Mouse (Mus musculus): Measurements from ENCODE around the gene Ptbp3. TPM values are rescaled to one million over a fixed set of nuclear protein-coding genes. Genes with fewer than 3 reads are reported as not detected.

The Ptbp3 gene
- polyA plus RNA-seq (2015; fragmentation: Nextera tagmentation; extraction: Ambion mirVana) = 17.3 and 27.9 TPM in 2 replicates

- H3K4me2 ChIP-seq = peak within 1 kb of the TSS; percentile 75
- peak within 1 kb of the TSS; percentile 92 for H3K9ac ChIP-seq (replicated peaks)
- no peaks in the 10 kb centered on the region for H3K36me3 ChIP-seq
- peak; percentile 94 for ATAC-seq (ENCODE audit: low FRiP score)
- peak within 1 kb of the TSS; percentile 91 for H3K27ac ChIP-seq (replicated peaks)
- H3K9me3 ChIP-seq (replicated peaks) = no peaks in the 10 kb centered on the region
- no peaks in the 10 kb centered on the region for H3K27me3 ChIP-seq (replicated peaks)
- peaks cover 11% of the 10 kb centered on the region for H3K4me1 ChIP-seq
- under 1% methylated on average over 49 of the region's 83 CpGs for WGBS
- peak within 1 kb of the TSS; percentile 84 for H3K4me3 ChIP-seq (replicated peaks)
Observed at GRCm38 (mm10) chr4:59549175-59549976, at the start of gene Ptbp3. TSS of gene Ptbp3 (minus strand) at chr4:59549364.

- no peak overlapping the region for H3K27ac ChIP-seq (replicated peaks)
- 86% methylated on average over 2 of the region's 2 CpGs for WGBS
- no peak for ATAC-seq (ENCODE audit: low FRiP score)
- no peak overlapping the region for H3K9ac ChIP-seq (replicated peaks)
- no peaks in the 10 kb centered on the region for H3K4me1 ChIP-seq
- no peak overlapping the region for H3K4me2 ChIP-seq
- peaks cover 15% of the 10 kb centered on the region; the same call in 1 of the 2 replicates for H3K36me3 ChIP-seq
- H3K9me3 ChIP-seq (replicated peaks) = no peaks in the 10 kb centered on the region
- no peaks in the 10 kb centered on the region for H3K27me3 ChIP-seq (replicated peaks)
- H3K4me3 ChIP-seq (replicated peaks) = no peak overlapping the region
Observed at GRCm38 (mm10) chr4:59596556-59596955, 47.4 kb upstream of the Ptbp3 start.

GRCm38 (mm10) chr4:59594614-59595013, 45.5 kb upstream of the Ptbp3 start:
- Histone ChIP-seq H3K27ac (replicated peaks) (no peak overlapping the region), H3K4me2 (no peak overlapping the region), H3K4me3 (replicated peaks) (no peak overlapping the region), H3K36me3 (peaks cover 12% of the 10 kb centered on the region; the same call in 1 of the 2 replicates), H3K27me3 (replicated peaks) (no peaks in the 10 kb centered on the region), H3K9ac (replicated peaks) (no peak overlapping the region), H3K4me1 (no peaks in the 10 kb centered on the region), H3K9me3 (replicated peaks) (no peaks in the 10 kb centered on the region)
- 85% methylated on average over 2 of the region's 2 CpGs for WGBS
- ATAC-seq (ENCODE audit: low FRiP score) = no peak

DNA sequence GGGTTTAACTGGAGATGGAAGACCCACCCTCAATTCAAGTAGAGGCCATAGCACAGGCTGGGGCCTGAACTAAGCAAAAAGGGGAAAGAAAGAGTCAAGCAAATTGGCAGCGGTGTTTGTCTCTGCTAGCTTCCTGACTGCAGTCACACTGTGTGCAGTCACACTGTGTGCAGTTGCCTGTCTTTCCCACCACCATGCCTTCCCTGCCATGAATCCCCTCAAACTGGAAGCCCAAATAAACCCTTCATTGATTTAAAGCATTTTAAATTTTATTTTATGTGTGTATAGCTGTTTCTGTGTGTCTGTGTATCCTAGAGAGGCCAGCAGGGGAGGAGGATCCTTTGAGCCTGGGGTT, 38.7 kb upstream of the Ptbp3 start:
- no peaks in the 10 kb centered on the region for H3K27me3 ChIP-seq (replicated peaks)
- H3K4me1 ChIP-seq = no peaks in the 10 kb centered on the region
- 95% methylated on average over 1 of the region's 1 CpGs for WGBS
- H3K27ac ChIP-seq (replicated peaks) = no peak overlapping the region
- no peak overlapping the region for H3K4me2 ChIP-seq
- no peak overlapping the region for H3K9ac ChIP-seq (replicated peaks)
- no peaks in the 10 kb centered on the region for H3K9me3 ChIP-seq (replicated peaks)
- H3K36me3 ChIP-seq = no peaks in the 10 kb centered on the region
- H3K4me3 ChIP-seq (replicated peaks) = no peak overlapping the region
- ATAC-seq (ENCODE audit: low FRiP score) = no peak

- no peak overlapping the region for H3K27ac ChIP-seq (replicated peaks)
- H3K9me3 ChIP-seq (replicated peaks) = no peaks in the 10 kb centered on the region
- no peaks in the 10 kb centered on the region for H3K27me3 ChIP-seq (replicated peaks)
- no peak overlapping the region for H3K4me2 ChIP-seq
- H3K4me3 ChIP-seq (replicated peaks) = no peak overlapping the region
- no peak for ATAC-seq (ENCODE audit: low FRiP score)
- peaks cover under 1% of the 10 kb centered on the region for H3K4me1 ChIP-seq
- no peak overlapping the region for H3K9ac ChIP-seq (replicated peaks)
- 85% methylated on average over 2 of the region's 2 CpGs for WGBS
- no peaks in the 10 kb centered on the region for H3K36me3 ChIP-seq
Observed at GRCm38 (mm10) chr4:59587215-59587871, 38.2 kb upstream of the Ptbp3 start.

GRCm38 (mm10) chr4:59585097-59585496, 35.9 kb upstream of the Ptbp3 start:
- 77% methylated on average over 5 of the region's 5 CpGs for WGBS
- ATAC-seq (ENCODE audit: low FRiP score) = no peak
- H3K4me1 ChIP-seq = peaks cover 10% of the 10 kb centered on the region
- no peaks in the 10 kb centered on the region for H3K27me3 ChIP-seq (replicated peaks)
- no peaks in the 10 kb centered on the region for H3K36me3 ChIP-seq
- H3K27ac ChIP-seq (replicated peaks) = no peak overlapping the region
- H3K4me2 ChIP-seq = no peak overlapping the region
- H3K9me3 ChIP-seq (replicated peaks) = no peaks in the 10 kb centered on the region
- H3K4me3 ChIP-seq (replicated peaks) = no peak overlapping the region
- H3K9ac ChIP-seq (replicated peaks) = no peak overlapping the region

GRCm38 (mm10) chr4:59582186-59582585, 33.0 kb upstream of the Ptbp3 start:
- peaks cover 20% of the 10 kb centered on the region for H3K4me1 ChIP-seq
- H3K27ac ChIP-seq (replicated peaks) = no peak overlapping the region
- H3K4me3 ChIP-seq (replicated peaks) = peak overlapping the region; percentile 66
- no peak for ATAC-seq (ENCODE audit: low FRiP score)
- H3K36me3 ChIP-seq = no peaks in the 10 kb centered on the region
- peak overlapping the region; percentile 72 for H3K4me2 ChIP-seq
- peak overlapping the region; percentile 53; the same call in 1 of the 2 replicates for H3K9ac ChIP-seq (replicated peaks)
- 29% methylated on average over 6 of the region's 6 CpGs for WGBS
- H3K9me3 ChIP-seq (replicated peaks) = no peaks in the 10 kb centered on the region
- no peaks in the 10 kb centered on the region for H3K27me3 ChIP-seq (replicated peaks)

GRCm38 (mm10) chr4:59581314-59582185, 32.4 kb upstream of the Ptbp3 start, which contains the start of gene Hsdl2:
TSS of gene Hsdl2 (plus strand) at chr4:59581563.
- Histone ChIP-seq H3K9me3 (replicated peaks) (no peaks in the 10 kb centered on the region), H3K9ac (replicated peaks) (peak within 1 kb of the TSS; percentile 68), H3K4me1 (peaks cover 20% of the 10 kb centered on the region), H3K36me3 (no peaks in the 10 kb centered on the region), H3K27me3 (replicated peaks) (no peaks in the 10 kb centered on the region), H3K4me2 (peak within 1 kb of the TSS; percentile 72), H3K27ac (replicated peaks) (peak within 1 kb of the TSS; percentile 93), H3K4me3 (replicated peaks) (peak within 1 kb of the TSS; percentile 66)
- under 1% methylated on average over 61 of the region's 61 CpGs for WGBS
- ATAC-seq (ENCODE audit: low FRiP score) = peak; percentile 95

- Histone ChIP-seq H3K27me3 (replicated peaks) (no peaks in the 10 kb centered on the region), H3K9ac (replicated peaks) (peak overlapping the region; percentile 68), H3K9me3 (replicated peaks) (no peaks in the 10 kb centered on the region), H3K36me3 (no peaks in the 10 kb centered on the region), H3K4me2 (peak overlapping the region; percentile 72), H3K4me3 (replicated peaks) (peak overlapping the region; percentile 66), H3K27ac (replicated peaks) (peak overlapping the region; percentile 93), H3K4me1 (peaks cover 20% of the 10 kb centered on the region)
- peak; percentile 66 for ATAC-seq (ENCODE audit: low FRiP score)
- WGBS = under 1% methylated on average over 23 of the region's 23 CpGs
Observed at GRCm38 (mm10) chr4:59580495-59581281, 31.5 kb upstream of the Ptbp3 start.

GRCm38 (mm10) chr4:59575184-59575958, 26.2 kb upstream of the Ptbp3 start:
- no peak overlapping the region for H3K4me2 ChIP-seq
- WGBS = 85% methylated on average over 11 of the region's 11 CpGs
- H3K9ac ChIP-seq (replicated peaks) = no peak overlapping the region
- H3K27me3 ChIP-seq (replicated peaks) = no peaks in the 10 kb centered on the region
- no peak overlapping the region for H3K4me3 ChIP-seq (replicated peaks)
- no peaks in the 10 kb centered on the region for H3K36me3 ChIP-seq
- H3K4me1 ChIP-seq = peaks cover 12% of the 10 kb centered on the region
- no peak for ATAC-seq (ENCODE audit: low FRiP score)
- no peak overlapping the region for H3K27ac ChIP-seq (replicated peaks)
- H3K9me3 ChIP-seq (replicated peaks) = no peaks in the 10 kb centered on the region

Data from neural tube, embryonic 15.5 days (tissue).